Comparison of ENCODE assay signal across 21 mouse cellular contexts in the genomic region with DNA sequence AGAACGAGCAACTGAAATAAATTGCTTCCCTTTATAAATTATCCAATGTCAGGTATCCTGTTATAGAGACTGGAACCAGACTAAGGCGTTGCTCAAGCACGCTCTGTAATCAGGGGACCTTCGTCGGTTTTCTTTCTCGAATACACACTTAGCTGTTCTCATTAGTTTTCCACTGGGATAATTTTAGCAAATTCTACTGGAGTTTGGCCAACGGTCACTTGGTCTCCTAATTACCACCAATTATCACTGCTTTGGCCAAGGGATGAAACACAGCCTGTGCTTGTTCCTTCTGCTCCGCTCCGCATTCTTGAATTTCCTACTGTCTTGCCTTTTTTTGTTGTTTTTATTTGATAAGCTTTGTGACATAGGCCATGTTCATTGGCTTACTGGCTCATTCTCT.
DNase-seq lines count a peak whose midpoint lies in the region; ATAC-seq and TF ChIP-seq lines count a peak whose summit lies in the region.
"Had no signal": no experiment of that assay in that cellular context is flagged by ENCODE, and none has a peak within 500 bp of the region (broad histone marks: within the 10 kb centered on the region; RNA-seq: fewer than 3 reads in every experiment).

No protein-coding gene starts in this region.

- DNase-seq in forebrain, embryonic 11.5 days (ENCODE audit: low spot score), result peak; percentile 6
- peak; percentile 6 for DNase-seq in neural tube, embryonic 10.5 days (ENCODE audit: extremely low spot score, low spot score)
- DNase-seq in Muller cell, postnatal 12 days (ENCODE audit: inconsistent ontology term), result peak; percentile 75
- DNase-seq in stomach, postnatal 0 days (ENCODE audit: low spot score), result peak; percentile 5
- no peak for DNase-seq in gastrocnemius, postnatal 25 days
- DNase-seq: adrenal gland, postnatal 10 days; adrenal gland, postnatal 36 days; cerebellum, adult 11 months; cerebellum, adult 2 months; cerebellum, adult 9-11 months; cerebellum, postnatal 36 days; embryo, embryonic 11 days had no signal

- H3K4me3 ChIP-seq in forebrain, embryonic 11.5 days (ENCODE audit: low read depth, low read length), result no peak overlapping the region
- no peak overlapping the region for H3K4me3 ChIP-seq in forebrain, embryonic 15.5 days
- no peak overlapping the region for H3K4me3 ChIP-seq in neural tube, embryonic 15.5 days (replicated peaks)
- no peak overlapping the region for H3K4me3 ChIP-seq in stomach, postnatal 0 days (ENCODE audit: low read depth, low read length)
- H3K4me3 ChIP-seq: forebrain, embryonic 10.5 days; hindbrain, embryonic 12.5 days had no signal

- H3K4me2 ChIP-seq in forebrain, embryonic 11.5 days (ENCODE audit: low read depth, low read length, severe bottlenecking), result no peak overlapping the region
- H3K4me2 ChIP-seq in forebrain, embryonic 15.5 days (replicated peaks), result no peak overlapping the region
- no peak overlapping the region for H3K4me2 ChIP-seq in neural tube, embryonic 15.5 days
- no peak overlapping the region for H3K4me2 ChIP-seq in stomach, postnatal 0 days (replicated peaks; ENCODE audit: low read depth)
- H3K4me2 ChIP-seq: heart, embryonic 11.5 days; hindbrain, embryonic 12.5 days had no signal

- no peaks in the 10 kb centered on the region for H3K4me1 ChIP-seq in forebrain, embryonic 11.5 days (replicated peaks; ENCODE audit: control insufficient read depth, insufficient read depth, low read length)
- H3K4me1 ChIP-seq in forebrain, embryonic 15.5 days, result no peaks in the 10 kb centered on the region
- H3K4me1 ChIP-seq in neural tube, embryonic 15.5 days, result no peaks in the 10 kb centered on the region
- H3K4me1 ChIP-seq in stomach, postnatal 0 days (replicated peaks; ENCODE audit: control insufficient read depth, insufficient read depth), result no peaks in the 10 kb centered on the region
- H3K4me1 ChIP-seq: hindbrain, embryonic 12.5 days had no signal

- no peak overlapping the region for H3K27ac ChIP-seq in forebrain, embryonic 11.5 days (ENCODE audit: low read depth, low read length)
- no peak overlapping the region for H3K27ac ChIP-seq in forebrain, embryonic 15.5 days (replicated peaks)
- no peak overlapping the region for H3K27ac ChIP-seq in neural tube, embryonic 15.5 days (replicated peaks)
- H3K27ac ChIP-seq in stomach, postnatal 0 days (replicated peaks), result no peak overlapping the region
- H3K27ac ChIP-seq: forebrain, embryonic 10.5 days; hindbrain, embryonic 12.5 days had no signal

- no peaks in the 10 kb centered on the region for H3K9me3 ChIP-seq in forebrain, embryonic 11.5 days (ENCODE audit: control insufficient read depth, low read length)
- no peaks in the 10 kb centered on the region for H3K9me3 ChIP-seq in forebrain, embryonic 15.5 days
- no peaks in the 10 kb centered on the region for H3K9me3 ChIP-seq in neural tube, embryonic 15.5 days (replicated peaks)
- no peaks in the 10 kb centered on the region for H3K9me3 ChIP-seq in stomach, postnatal 0 days (ENCODE audit: control insufficient read depth, low read length)
- H3K9me3 ChIP-seq: forebrain, embryonic 10.5 days; hindbrain, embryonic 12.5 days had no signal

- no peak overlapping the region for H3K9ac ChIP-seq in forebrain, embryonic 11.5 days (ENCODE audit: low read length)
- H3K9ac ChIP-seq in forebrain, embryonic 15.5 days (replicated peaks), result no peak overlapping the region
- H3K9ac ChIP-seq in neural tube, embryonic 15.5 days (replicated peaks), result no peak overlapping the region
- H3K9ac ChIP-seq in stomach, postnatal 0 days (ENCODE audit: low read length), result no peak overlapping the region
- H3K9ac ChIP-seq: hindbrain, embryonic 12.5 days had no signal

- WGBS in forebrain, embryonic 11.5 days, result 86% methylated on average over 9 of the region's 9 CpGs
- WGBS in forebrain, embryonic 15.5 days, result 47% methylated on average over 9 of the region's 9 CpGs
- WGBS in neural tube, embryonic 15.5 days, result 84% methylated on average over 9 of the region's 9 CpGs
- WGBS in stomach, postnatal 0 days, result 84% methylated on average over 9 of the region's 9 CpGs

- TF ChIP-seq EP300 in stomach, postnatal 0 days (optimal IDR thresholded peaks at IDR 0.05), result no peak

- H3K27me3 ChIP-seq in forebrain, embryonic 11.5 days (ENCODE audit: control insufficient read depth, insufficient read depth, low read length), result no peaks in the 10 kb centered on the region
- no peaks in the 10 kb centered on the region for H3K27me3 ChIP-seq in forebrain, embryonic 15.5 days
- H3K27me3 ChIP-seq in neural tube, embryonic 15.5 days (replicated peaks), result no peaks in the 10 kb centered on the region
- no peaks in the 10 kb centered on the region for H3K27me3 ChIP-seq in stomach, postnatal 0 days (ENCODE audit: control insufficient read depth, insufficient read depth, low read length)
- H3K27me3 ChIP-seq: hindbrain, embryonic 12.5 days had no signal

- ATAC-seq in forebrain, embryonic 11.5 days (replicated peaks; ENCODE audit: low FRiP score), result no peak
- ATAC-seq in forebrain, embryonic 15.5 days (replicated peaks), result no peak
- no peak for ATAC-seq in neural tube, embryonic 15.5 days (ENCODE audit: low FRiP score)
- no peak for ATAC-seq in stomach, postnatal 0 days (ENCODE audit: low FRiP score, low TSS enrichment)
- ATAC-seq: forebrain, embryonic 14.5 days; hindbrain, embryonic 16.5 days; inflammation-experienced regulatory T-cells, adult 6 months; Patski had no signal

- no peak for TF ChIP-seq CTCF in stomach, postnatal 0 days (IDR thresholded peaks at IDR 0.05; ENCODE audit: low read depth)

- H3K36me3 ChIP-seq in forebrain, embryonic 11.5 days (ENCODE audit: control insufficient read depth, insufficient read depth, low read length), result no peaks in the 10 kb centered on the region
- H3K36me3 ChIP-seq in forebrain, embryonic 15.5 days, result no peaks in the 10 kb centered on the region
- no peaks in the 10 kb centered on the region for H3K36me3 ChIP-seq in neural tube, embryonic 15.5 days
- no peaks in the 10 kb centered on the region for H3K36me3 ChIP-seq in stomach, postnatal 0 days (ENCODE audit: control insufficient read depth, insufficient read depth, low read length)
- H3K36me3 ChIP-seq: forebrain, embryonic 10.5 days; hindbrain, embryonic 12.5 days had no signal
